Mouse (Mus musculus) hindbrain, postnatal 0 days (tissue): Measurements from ENCODE around the gene Iffo2. TPM values are rescaled to one million over a fixed set of nuclear protein-coding genes. Genes with fewer than 3 reads are reported as not detected.
A peak's percentile ranks its signal among the peaks of the same experiment; 100 is the strongest.

ENCODE experiments used
- ATAC-seq: fragments of 200-750 bp; cut with Nextera tagmentation; 2 replicates; pipeline ENCODE4 v1.8.0; 2017; ENCODE audit warnings: mild to moderate bottlenecking, moderate TSS enrichment, moderate library complexity
- DNase-seq: peaks from one replicate; pipeline ENCODE4 v3.0.0-alpha.2; 2015; ENCODE audit warnings: low spot score
- H3K27ac ChIP-seq: fragments of 300-500 bp; sonication (generic); 2 replicates; pipeline ENCODE4 v1.5.1; 2014; ENCODE audit warnings: mild to moderate bottlenecking
- H3K27me3 ChIP-seq: fragments of 300-500 bp; sonication (generic); 2 replicates; pipeline ENCODE4 v1.6.1; 2014; ENCODE audit warnings: low read length, mixed read lengths; ENCODE audit not compliant: insufficient read depth
- H3K36me3 ChIP-seq: fragments of 300-500 bp; sonication (generic); 2 replicates; pipeline ENCODE4 v1.6.1; 2014; ENCODE audit warnings: low read length, mixed read lengths; ENCODE audit not compliant: insufficient read depth
- H3K4me1 ChIP-seq: fragments of 300-500 bp; sonication (generic); 2 replicates; pipeline ENCODE4 v1.6.1; 2014; ENCODE audit warnings: antibody characterized with exemption, low read length, mixed read lengths; ENCODE audit not compliant: insufficient read depth
- H3K4me2 ChIP-seq: fragments of 300-500 bp; sonication (generic); 2 replicates; pipeline ENCODE4 v1.6.1; 2014; ENCODE audit warnings: low read depth, mild to moderate bottlenecking, low read length, moderate library complexity, mixed read lengths
- H3K4me3 ChIP-seq: fragments of 300-500 bp; sonication (generic); 2 replicates; pipeline ENCODE4 v1.5.1; 2014; ENCODE audit warnings: low read length
- H3K9ac ChIP-seq: fragments of 300-500 bp; sonication (generic); replicated peaks from 2 replicates; pipeline ENCODE4 v1.6.1; 2014; ENCODE audit warnings: mild to moderate bottlenecking, low read length, moderate library complexity, mixed read lengths
- H3K9me3 ChIP-seq: fragments of 300-500 bp; sonication (generic); 2 replicates; pipeline ENCODE4 v1.6.1; 2016; ENCODE audit warnings: low read length, mixed read lengths
- CTCF ChIP-seq: IDR thresholded peaks from 2 replicates; pipeline ENCODE4 v1.5.1; 2016; ENCODE audit warnings: antibody characterized with exemption, control low read depth, low read depth
- WGBS: fragments of 180-500 bp; shearing (Covaris S2); extraction: QIAGEN DNeasy Blood & Tissue Kit; methylation state at CpG from one replicate; pipeline ENCODE4 v1.1.7; 2014; 5-methylcytosine and 5-hydroxymethylcytosine counted together
- polyA plus RNA-seq: library from polyadenylated mRNA; unstranded; fragments of >200 nt; fragmentation: Nextera tagmentation; extraction: Ambion mirVana; gene quantifications from 2 replicates; pipeline ENCODE4 v1.2.1, GENCODE M21; 2015
- total RNA-seq: library from RNA; depleted of rRNA; stranded (reverse); fragments of >200 nt; gene quantifications from 2 replicates; pipeline ENCODE4 v1.2.3, GENCODE M21; 2014

Gene Iffo2
- total and polyA plus RNA-seq, 2 experiments from 2014 or later, result 6.8 to 14.4 TPM

DNA sequence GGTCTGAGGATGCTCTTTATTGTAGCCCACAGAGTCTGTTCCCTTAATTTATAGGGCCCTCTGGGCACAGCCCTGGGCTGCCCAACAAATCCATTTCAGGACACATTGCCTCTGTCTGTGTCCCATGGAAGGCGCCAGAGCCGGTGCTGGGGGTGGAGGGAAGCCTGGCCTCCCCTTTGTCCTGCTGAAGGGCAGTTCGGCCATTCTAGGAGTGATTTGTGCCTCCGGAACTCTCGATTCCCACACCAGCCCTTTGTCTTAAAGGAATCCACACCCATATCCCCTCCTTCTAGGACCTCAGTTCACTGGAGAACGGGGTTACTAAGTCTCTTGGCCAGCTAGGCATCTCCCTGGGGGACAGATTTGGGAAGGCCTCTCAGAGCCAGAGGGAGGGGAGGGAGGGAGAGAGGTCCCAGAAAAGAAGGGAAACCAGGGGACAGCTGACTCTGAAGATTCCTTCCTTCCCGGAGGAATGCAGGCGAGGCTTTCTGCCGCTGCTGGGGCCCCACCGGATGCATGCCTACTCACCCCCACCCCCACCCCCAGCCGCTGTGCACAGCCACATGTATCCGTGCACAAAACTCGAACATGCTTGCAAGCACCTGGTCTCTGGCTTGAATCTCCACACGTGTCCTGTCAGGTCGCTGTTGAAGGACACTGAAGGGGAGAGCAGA, 50.5 kb downstream of the Iffo2 start:
- H3K4me1 ChIP-seq, result peaks cover 57% of the 10 kb centered on the region
- TF ChIP-seq CTCF, result no peak
- no peaks in the 10 kb centered on the region for H3K9me3 ChIP-seq
- peak; percentile 40 for DNase-seq
- no peaks in the 10 kb centered on the region for H3K36me3 ChIP-seq
- ATAC-seq, result peak; percentile 24; the same call in 1 of the 2 replicates
- H3K4me3 ChIP-seq, result peak overlapping the region; percentile 9
- peak overlapping the region; percentile 51 for H3K4me2 ChIP-seq
- peak overlapping the region; percentile 33; the same call in 1 of the 2 replicates for H3K9ac ChIP-seq
- H3K27ac ChIP-seq, result peak overlapping the region; percentile 65
- 9% methylated on average over 15 of the region's 15 CpGs for WGBS
- H3K27me3 ChIP-seq, result no peaks in the 10 kb centered on the region

DNA sequence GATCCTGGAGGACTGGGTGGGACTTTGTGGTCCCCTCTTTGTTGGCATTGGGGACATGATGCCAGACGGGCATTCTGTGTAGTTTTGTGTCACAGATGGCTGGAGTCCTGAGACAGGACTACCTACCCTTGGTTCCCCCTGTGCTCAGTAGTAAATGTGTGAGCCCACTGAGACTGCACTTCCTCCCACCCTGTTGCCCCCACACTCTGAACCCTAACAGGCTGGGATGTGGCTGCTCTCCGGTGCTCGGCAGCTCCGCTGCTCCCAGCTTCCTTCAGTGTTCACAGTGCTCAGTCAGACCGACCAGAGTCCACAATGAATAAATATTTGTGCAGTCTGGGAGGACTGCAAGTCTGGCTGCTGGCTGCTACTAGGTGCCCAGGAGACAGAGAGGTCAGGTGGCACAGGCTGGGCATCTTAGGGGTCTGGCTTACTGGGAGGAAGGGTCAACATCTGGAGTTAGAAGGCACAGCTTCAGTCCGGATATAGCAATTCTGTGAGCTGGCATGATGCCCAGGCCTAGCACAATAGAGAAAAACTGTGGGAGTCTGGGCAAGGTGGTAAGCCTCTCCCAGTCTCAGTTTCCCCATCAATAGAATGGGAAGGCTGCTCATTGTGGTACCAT, 51.2 kb downstream of the Iffo2 start:
- Histone ChIP-seq H3K27ac (peak overlapping the region; percentile 65), H3K36me3 (no peaks in the 10 kb centered on the region), H3K9ac (peak overlapping the region; percentile 33; the same call in 1 of the 2 replicates), H3K27me3 (no peaks in the 10 kb centered on the region), H3K4me3 (peak overlapping the region; percentile 9), H3K4me1 (peaks cover 57% of the 10 kb centered on the region), H3K9me3 (no peaks in the 10 kb centered on the region), H3K4me2 (peak overlapping the region; percentile 51)
- ATAC-seq (no peak), DNase-seq (peak; percentile 31)
- no peak for TF ChIP-seq CTCF
- WGBS, result 24% methylated on average over 6 of the region's 6 CpGs

DNA sequence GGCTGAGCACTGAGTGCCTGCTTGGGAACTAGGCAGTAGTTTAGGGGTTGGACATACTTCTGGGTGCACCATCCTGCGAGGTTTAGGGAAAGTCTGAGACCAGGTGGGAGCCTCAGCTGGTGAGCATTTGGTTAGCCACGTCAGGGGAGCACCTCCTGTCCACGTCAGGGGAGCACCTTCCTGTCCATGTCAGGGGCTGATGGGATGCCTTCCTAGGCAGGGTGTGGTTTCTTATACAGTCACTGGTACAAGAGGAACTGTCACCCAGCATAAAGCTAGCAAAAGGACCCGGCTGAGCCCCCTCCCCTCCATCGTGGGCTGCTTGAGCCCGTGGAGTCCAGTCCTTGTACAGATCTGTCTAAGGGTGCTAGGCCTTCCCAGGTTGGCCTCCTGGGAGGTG, 52.0 kb downstream of the Iffo2 start:
- TF ChIP-seq CTCF, result no peak
- H3K4me3 ChIP-seq, result no peak overlapping the region
- H3K27me3 ChIP-seq, result no peaks in the 10 kb centered on the region
- no peak overlapping the region for H3K9ac ChIP-seq
- H3K4me2 ChIP-seq, result no peak overlapping the region
- no peak for DNase-seq
- WGBS, result 81% methylated on average over 6 of the region's 6 CpGs
- H3K36me3 ChIP-seq, result no peaks in the 10 kb centered on the region
- H3K9me3 ChIP-seq, result no peaks in the 10 kb centered on the region
- no peak for ATAC-seq
- H3K27ac ChIP-seq, result no peak overlapping the region
- peaks cover 49% of the 10 kb centered on the region for H3K4me1 ChIP-seq

DNA sequence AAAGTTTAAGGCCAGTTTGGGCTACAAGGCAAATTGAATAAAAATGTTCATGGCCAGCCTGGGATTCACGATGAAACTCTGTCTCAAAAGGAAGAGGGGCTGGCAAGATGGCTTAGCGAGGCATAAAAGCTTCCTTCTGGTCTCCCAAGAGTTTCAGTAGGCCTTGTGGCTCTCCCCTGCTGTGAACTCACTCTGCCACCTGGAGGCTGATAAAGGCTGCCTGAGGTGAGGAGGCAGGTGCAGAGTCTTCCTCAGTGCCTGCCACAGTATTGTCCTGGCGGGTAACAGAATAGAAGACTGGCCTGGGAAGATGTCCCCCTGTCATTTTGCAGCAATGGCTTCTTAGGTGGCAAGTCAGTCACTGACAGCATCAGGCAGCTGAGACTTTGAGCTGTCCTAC, 52.6 kb downstream of the Iffo2 start:
- ATAC-seq (no peak), DNase-seq (no peak)
- Histone ChIP-seq H3K4me2 (no peak overlapping the region), H3K9ac (no peak overlapping the region), H3K27me3 (no peaks in the 10 kb centered on the region), H3K9me3 (no peaks in the 10 kb centered on the region), H3K27ac (no peak overlapping the region), H3K4me3 (no peak overlapping the region), H3K4me1 (peaks cover 51% of the 10 kb centered on the region), H3K36me3 (no peaks in the 10 kb centered on the region)
- no peak for TF ChIP-seq CTCF
- 29% methylated on average over 3 of the region's 3 CpGs for WGBS

DNA sequence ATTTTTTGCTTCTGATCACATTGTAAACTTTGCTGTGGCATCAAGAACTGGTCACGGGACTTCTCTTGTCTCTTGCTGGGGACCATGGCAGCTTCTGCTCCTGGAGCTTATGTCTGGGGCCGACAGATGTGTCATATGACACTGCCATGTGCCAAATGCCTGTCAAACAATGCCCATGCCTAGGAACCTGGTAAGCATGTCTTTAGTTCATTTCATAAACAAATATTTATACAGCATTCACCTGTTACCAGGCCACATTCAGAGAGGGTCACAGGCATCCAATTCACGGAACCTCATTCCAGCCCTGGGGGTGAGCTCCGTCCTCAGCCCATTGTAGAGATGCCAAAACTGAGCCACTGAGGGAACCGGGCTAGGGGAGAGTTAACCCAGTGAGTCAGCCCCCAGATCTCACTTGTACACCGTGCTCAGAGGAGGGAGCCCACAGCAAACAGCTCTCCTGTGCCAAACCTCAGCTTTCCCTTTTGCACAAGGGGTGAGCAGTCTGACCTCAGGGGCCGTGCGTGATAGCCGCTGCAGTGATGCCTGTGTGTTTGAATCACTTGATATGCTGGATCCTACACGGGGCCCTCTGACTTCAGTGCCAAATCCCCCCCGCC, 53.4 kb downstream of the Iffo2 start:
- Histone ChIP-seq H3K9me3 (no peaks in the 10 kb centered on the region), H3K27ac (no peak overlapping the region), H3K9ac (no peak overlapping the region), H3K4me1 (peaks cover 46% of the 10 kb centered on the region), H3K4me2 (no peak overlapping the region), H3K27me3 (no peaks in the 10 kb centered on the region), H3K4me3 (no peak overlapping the region), H3K36me3 (no peaks in the 10 kb centered on the region)
- no peak for TF ChIP-seq CTCF
- DNase-seq, result no peak
- ATAC-seq, result no peak
- 73% methylated on average over 11 of the region's 11 CpGs for WGBS

DNA sequence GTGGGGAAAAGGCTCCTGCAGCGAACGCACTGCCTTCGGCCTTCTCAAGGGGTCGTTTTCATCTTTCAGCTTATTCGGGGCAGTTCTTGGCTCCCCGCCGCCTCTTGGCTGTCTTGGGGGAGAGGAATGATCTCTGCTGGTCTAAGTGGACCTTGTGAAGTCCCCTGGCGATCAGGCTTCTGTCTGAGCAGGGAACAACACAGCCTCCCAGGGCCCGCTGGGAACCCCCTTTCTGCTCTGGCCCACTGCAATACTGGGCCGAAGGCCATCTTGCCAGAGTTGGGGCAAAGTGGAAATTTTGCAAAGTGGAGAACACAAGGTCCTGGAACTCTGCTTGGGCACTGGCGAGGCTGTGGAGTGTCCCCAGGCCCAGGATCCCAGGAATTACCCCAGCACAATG, 54.4 kb downstream of the Iffo2 start:
- Histone ChIP-seq H3K27me3 (no peaks in the 10 kb centered on the region), H3K9ac (no peak overlapping the region), H3K4me2 (no peak overlapping the region), H3K27ac (no peak overlapping the region), H3K36me3 (no peaks in the 10 kb centered on the region), H3K4me3 (no peak overlapping the region), H3K9me3 (no peaks in the 10 kb centered on the region), H3K4me1 (peaks cover 43% of the 10 kb centered on the region)
- 56% methylated on average over 11 of the region's 11 CpGs for WGBS
- ATAC-seq (no peak), DNase-seq (no peak)
- TF ChIP-seq CTCF, result no peak
